Mouse (Mus musculus) embryonic facial prominence, embryonic 11.5 days (tissue): ENCODE data around the gene Vmn1r192. TPM values are rescaled to one million over a fixed set of nuclear protein-coding genes. Genes with fewer than 3 reads are reported as not detected.
"Not testable (repeated sequence)": the region's sequence is repeated elsewhere in the genome, so short reads cannot be mapped to it uniquely, and the experiment has no call there.

Source experiments
- ATAC-seq: fragments of 200-750 bp; cut with Nextera tagmentation; replicated peaks from 2 replicates; pipeline ENCODE4 v1.8.0; 2017; ENCODE audit warnings: low read depth; ENCODE audit not compliant: insufficient number of reproducible peaks, low FRiP score, low TSS enrichment
- DNase-seq: peaks from one replicate; pipeline ENCODE4 v3.0.0-alpha.2; 2015; ENCODE audit warnings: low spot score
- H3K27ac ChIP-seq: fragments of 300-500 bp; sonication (generic); replicated peaks from 2 replicates; pipeline ENCODE4 v1.5.1; 2014; ENCODE audit warnings: mild to moderate bottlenecking, low read depth, low read length, control low read depth
- H3K27me3 ChIP-seq: fragments of 300-500 bp; sonication (generic); 2 replicates; pipeline ENCODE4 v1.6.1; 2014; ENCODE audit warnings: mild to moderate bottlenecking, low read length, moderate library complexity, mixed read lengths; ENCODE audit not compliant: control insufficient read depth, insufficient read depth
- H3K36me3 ChIP-seq: fragments of 300-500 bp; sonication (generic); replicated peaks from 2 replicates; pipeline ENCODE4 v1.6.1; 2014; ENCODE audit warnings: low read depth, mild to moderate bottlenecking, low read length, moderate library complexity, mixed read lengths; ENCODE audit not compliant: control insufficient read depth, insufficient read depth
- H3K4me1 ChIP-seq: fragments of 300-500 bp; sonication (generic); 2 replicates; pipeline ENCODE4 v1.6.1; 2014; ENCODE audit warnings: low read length, mixed read lengths; ENCODE audit not compliant: control insufficient read depth, insufficient read depth
- H3K4me2 ChIP-seq: fragments of 300-500 bp; sonication (generic); 2 replicates; pipeline ENCODE4 v1.6.1; 2014; ENCODE audit warnings: low read depth, mild to moderate bottlenecking, control low read depth, low read length, moderate library complexity
- H3K4me3 ChIP-seq: fragments of 300-500 bp; sonication (generic); 2 replicates; pipeline ENCODE4 v1.5.1; 2014; ENCODE audit warnings: low read depth, low read length, control low read depth
- H3K9ac ChIP-seq: fragments of 300-500 bp; sonication (generic); replicated peaks from 2 replicates; pipeline ENCODE4 v1.6.1; 2014; ENCODE audit warnings: mild to moderate bottlenecking, control low read depth, low read length
- H3K9me3 ChIP-seq: fragments of 300-500 bp; sonication (generic); replicated peaks from 2 replicates; pipeline ENCODE4 v1.6.1; 2016; ENCODE audit warnings: mild to moderate bottlenecking, low read length, inconsistent platforms, mixed read lengths; ENCODE audit not compliant: control insufficient read depth
- WGBS: fragments of 180-500 bp; shearing (Covaris S2); extraction: QIAGEN DNeasy Blood & Tissue Kit; methylation state at CpG from one replicate; pipeline ENCODE4 v1.1.7; 2014; 5-methylcytosine and 5-hydroxymethylcytosine counted together
- polyA plus RNA-seq: library from polyadenylated mRNA; unstranded; fragments of >200 nt; fragmentation: Nextera tagmentation; extraction: Ambion mirVana; gene quantifications from 2 replicates; pipeline ENCODE4 v1.2.1, GENCODE M21; 2014

The Vmn1r192 gene
- not detected in 2 replicates for polyA plus RNA-seq

DNA sequence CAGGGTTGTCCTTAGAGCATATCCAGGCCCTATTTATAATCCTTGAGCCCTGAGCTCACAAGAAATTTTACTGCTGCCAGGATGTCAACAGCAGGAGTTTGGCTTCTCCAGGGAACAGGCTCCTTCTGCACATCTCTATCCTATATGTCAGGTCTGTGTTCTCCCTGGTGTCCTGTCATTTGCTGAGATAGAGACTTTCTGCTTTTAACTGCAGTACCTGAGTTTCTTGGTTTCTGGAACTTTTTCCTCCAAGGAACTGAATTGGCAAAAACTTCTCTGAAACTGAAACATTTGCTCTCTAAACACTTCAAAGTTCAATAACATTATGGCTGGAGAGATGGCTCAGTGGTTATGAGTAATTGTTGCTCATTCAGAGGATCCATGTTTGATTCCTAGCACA is at the start of gene Vmn1r192:
TSS of gene Vmn1r192 (minus strand) at position 101 of the 400 bp plus-strand sequence.
- Histone ChIP-seq H3K9me3 (no peaks in the 10 kb centered on the region), H3K36me3 (no peaks in the 10 kb centered on the region), H3K27ac (no peak within 1 kb of the TSS), H3K4me3 (no peak within 1 kb of the TSS), H3K9ac (no peak within 1 kb of the TSS), H3K4me1 (no peaks in the 10 kb centered on the region), H3K27me3 (no peaks in the 10 kb centered on the region), H3K4me2 (no peak within 1 kb of the TSS)
- ATAC-seq (no peak), DNase-seq (no peak)

DNA sequence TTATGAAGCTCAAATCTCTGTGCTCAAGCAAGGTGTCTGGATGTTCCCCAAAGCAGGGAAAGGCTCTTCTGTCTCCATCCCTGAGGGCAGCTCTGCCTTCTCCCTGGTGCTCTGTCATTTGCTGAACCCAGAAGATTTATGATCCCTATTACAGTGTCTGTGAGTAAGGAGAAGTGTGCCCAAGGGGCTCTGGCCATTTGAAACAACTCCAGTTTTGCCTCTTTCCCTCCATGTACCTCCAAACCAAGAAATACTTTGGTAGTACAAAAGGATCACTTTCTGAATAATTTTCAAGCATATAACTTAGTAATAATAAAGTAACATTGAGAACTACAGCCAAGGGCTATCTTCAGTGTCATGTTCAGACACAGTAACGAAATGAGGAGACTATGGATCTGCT is 32.1 kb upstream of the Vmn1r192 start, which contains the start of gene Vmn1r193:
TSS of gene Vmn1r193 (minus strand) at position 101 of the 400 bp plus-strand sequence.
- not testable (repeated sequence) for DNase-seq, H3K27me3 ChIP-seq, H3K36me3 ChIP-seq, H3K4me2 ChIP-seq, H3K4me1 ChIP-seq, H3K4me3 ChIP-seq, H3K27ac ChIP-seq, H3K9me3 ChIP-seq, H3K9ac ChIP-seq, ATAC-seq
- 76% methylated on average over 1 of the region's 1 CpGs for WGBS

DNA sequence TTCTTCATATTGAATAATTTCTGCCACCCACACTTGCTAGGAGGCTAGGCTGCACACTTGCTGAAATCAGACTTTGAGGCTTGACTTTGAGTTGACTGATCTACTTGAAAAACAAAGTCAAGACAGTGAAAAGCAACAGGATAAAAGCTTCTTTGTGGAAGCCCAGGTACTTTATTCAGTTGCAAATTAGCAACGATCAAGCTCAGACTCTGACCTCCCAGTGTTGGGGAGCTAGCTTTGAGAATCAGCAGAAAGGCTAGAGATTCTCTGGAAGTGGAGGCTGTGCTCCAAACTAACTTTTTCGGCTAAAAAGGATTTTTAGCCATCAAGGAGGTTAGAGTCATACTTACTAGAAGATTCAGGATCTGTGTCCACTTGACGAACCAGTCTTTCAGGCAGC is 1.8 kb upstream of the Vmn1r192 start:
- H3K36me3 ChIP-seq, H3K27me3 ChIP-seq, ATAC-seq, H3K4me1 ChIP-seq, H3K4me3 ChIP-seq, H3K9ac ChIP-seq, H3K9me3 ChIP-seq, H3K27ac ChIP-seq, H3K4me2 ChIP-seq, DNase-seq: not testable (repeated sequence)
- 77% methylated on average over 3 of the region's 3 CpGs for WGBS

DNA sequence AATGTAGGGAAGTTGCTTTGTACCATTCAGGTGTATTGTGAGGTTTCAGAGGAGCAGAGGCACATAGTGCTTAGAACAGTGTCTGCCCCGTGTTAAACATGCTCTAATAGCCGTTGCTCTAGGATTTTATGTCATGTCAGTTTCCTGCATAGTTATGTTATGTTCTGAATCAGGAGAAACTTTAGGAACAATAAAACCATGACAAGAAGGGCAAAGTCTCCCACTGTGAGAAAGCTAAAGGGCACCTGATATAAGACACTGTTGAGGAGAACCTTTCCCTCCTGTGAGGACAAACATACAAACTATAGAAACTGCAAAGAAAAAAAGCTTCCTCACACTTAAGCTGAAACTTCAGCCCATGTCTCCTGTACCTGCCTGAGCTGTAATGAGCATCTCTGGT is 556 bp downstream of the Vmn1r192 start:
- ATAC-seq: no peak
- WGBS: 84% methylated on average over 2 of the region's 2 CpGs

DNA sequence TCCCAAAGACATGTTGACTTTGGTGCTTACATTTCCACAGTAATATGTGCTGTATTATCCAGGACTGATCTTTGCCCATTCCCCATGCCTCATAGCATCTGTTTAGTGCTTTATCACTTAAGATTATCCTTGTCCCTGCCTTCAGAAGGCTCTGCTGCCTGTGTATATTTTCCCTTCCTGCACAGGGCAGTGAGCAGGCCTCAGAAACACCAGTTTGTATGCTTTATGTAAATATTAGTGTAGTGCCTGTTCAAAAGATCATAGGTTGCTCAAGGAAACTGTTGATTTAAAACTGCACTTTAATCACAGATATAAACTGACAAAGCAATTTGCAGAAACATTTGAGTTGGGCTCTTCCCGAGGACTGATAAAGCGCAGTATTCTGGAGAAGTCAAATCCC is 1.6 kb downstream of the Vmn1r192 start:
- Histone ChIP-seq H3K36me3 (no peaks in the 10 kb centered on the region), H3K4me1 (no peaks in the 10 kb centered on the region), H3K27me3 (no peaks in the 10 kb centered on the region), H3K4me3 (no peak overlapping the region), H3K9me3 (no peaks in the 10 kb centered on the region), H3K9ac (no peak overlapping the region), H3K4me2 (no peak overlapping the region), H3K27ac (no peak overlapping the region)
- DNase-seq (no peak), ATAC-seq (no peak)
- 92% methylated on average over 2 of the region's 2 CpGs for WGBS

More for the DNA sequence above, 556 bp downstream of the Vmn1r192 start:
- Histone ChIP-seq H3K9ac (no peak overlapping the region), H3K36me3 (no peaks in the 10 kb centered on the region), H3K4me1 (no peaks in the 10 kb centered on the region), H3K27me3 (no peaks in the 10 kb centered on the region), H3K4me3 (no peak overlapping the region), H3K4me2 (no peak overlapping the region), H3K27ac (no peak overlapping the region), H3K9me3 (no peaks in the 10 kb centered on the region)
- DNase-seq: no peak

DNA sequence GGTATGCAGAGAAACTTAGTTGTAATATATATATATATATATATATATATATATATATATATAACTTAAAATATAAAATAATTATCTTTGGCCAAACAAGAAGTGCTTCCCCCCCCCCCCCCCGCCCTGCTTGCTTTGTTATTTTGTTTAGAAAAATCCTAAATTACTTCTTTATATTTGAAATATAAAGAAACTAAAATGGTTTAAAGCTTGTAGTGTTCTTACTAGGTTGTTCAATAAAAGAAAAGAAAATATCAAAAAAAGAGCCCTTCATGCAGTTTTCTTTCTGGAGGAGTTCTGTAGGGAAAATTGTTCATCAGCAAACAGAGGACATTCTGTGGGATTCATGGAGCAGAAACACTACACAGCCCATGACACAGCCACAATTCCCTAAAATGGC is 7.1 kb downstream of the Vmn1r192 start, which contains the start of gene Vmn1r191:
TSS of gene Vmn1r191 (minus strand) at position 101 of the 400 bp plus-strand sequence.
- H3K27me3 ChIP-seq: no peaks in the 10 kb centered on the region
- no peak within 1 kb of the TSS for H3K4me2 ChIP-seq
- H3K36me3 ChIP-seq: no peaks in the 10 kb centered on the region
- no peak within 1 kb of the TSS for H3K9ac ChIP-seq
- 83% methylated on average over 1 of the region's 1 CpGs for WGBS
- H3K9me3 ChIP-seq: no peaks in the 10 kb centered on the region
- DNase-seq: no peak
- no peak within 1 kb of the TSS for H3K4me3 ChIP-seq
- ATAC-seq: no peak
- H3K4me1 ChIP-seq: no peaks in the 10 kb centered on the region
- H3K27ac ChIP-seq: no peak within 1 kb of the TSS

DNA sequence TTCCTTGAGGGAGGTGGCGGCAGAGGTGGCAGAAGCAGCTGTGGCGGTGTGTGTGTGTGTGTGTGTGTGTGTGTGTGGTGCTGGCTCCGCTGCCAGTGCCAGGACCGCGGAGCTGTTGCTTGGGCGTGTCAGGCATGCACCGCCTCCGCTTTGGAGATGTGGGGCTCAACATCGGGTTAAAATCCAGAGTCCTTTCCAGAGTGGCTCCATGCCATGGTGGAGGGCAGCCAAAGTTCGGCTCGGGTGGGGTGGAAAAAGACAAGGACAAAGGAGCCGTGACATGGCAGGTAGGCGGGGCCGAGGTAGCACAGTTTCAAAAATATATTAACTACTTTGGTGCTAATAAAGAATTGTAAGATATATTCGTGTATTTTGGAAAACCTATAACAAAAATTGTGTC is 22.5 kb downstream of the Vmn1r192 start:
- ATAC-seq: no peak
- H3K9ac ChIP-seq: no peak overlapping the region
- WGBS: 92% methylated on average over 15 of the region's 15 CpGs

DNA sequence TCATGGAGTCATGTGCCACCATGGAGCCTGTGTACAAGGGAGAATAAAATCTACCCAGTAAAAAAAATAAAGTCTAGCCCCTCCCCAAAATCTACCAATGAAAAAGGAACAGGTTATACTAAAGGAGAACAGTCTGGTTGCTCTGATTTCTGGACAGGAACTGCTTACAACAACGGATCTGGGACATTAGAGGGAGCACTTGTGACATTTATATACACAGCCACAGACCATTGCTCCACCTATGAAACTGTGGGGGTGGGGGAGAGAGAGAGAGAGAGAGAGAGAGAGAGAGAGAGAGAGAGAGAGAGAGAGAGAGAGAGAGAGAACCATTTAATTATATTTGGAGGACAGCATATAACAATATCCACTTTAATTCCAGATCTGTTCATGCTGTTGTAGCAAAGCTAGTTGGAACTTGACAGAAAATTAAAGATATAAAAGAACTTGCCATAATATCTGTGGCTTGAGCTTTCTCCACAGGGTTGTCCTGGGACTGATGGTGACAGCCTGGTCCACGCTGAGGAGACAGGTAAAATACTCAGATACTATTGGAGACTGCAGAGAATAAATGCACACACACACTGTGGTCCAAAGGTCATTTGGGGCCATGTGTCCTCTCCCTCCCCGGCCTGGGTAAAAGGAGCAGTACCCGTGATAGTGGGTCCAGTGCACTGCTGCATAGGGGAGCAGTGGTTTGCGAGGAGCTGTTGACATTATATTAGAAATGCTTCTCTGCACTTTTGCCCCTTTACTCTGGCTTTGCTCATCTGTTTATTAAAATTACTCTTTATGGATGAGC is 54.2 kb downstream of the Vmn1r192 start:
- DNase-seq, H3K36me3 ChIP-seq, H3K27ac ChIP-seq, H3K4me3 ChIP-seq, H3K4me1 ChIP-seq, ATAC-seq, H3K9ac ChIP-seq, H3K9me3 ChIP-seq, H3K4me2 ChIP-seq, H3K27me3 ChIP-seq: not testable (repeated sequence)
- WGBS: 70% methylated on average over 5 of the region's 5 CpGs

More for the DNA sequence above, 22.5 kb downstream of the Vmn1r192 start:
- Histone ChIP-seq H3K27ac (no peak overlapping the region), H3K4me3 (no peak overlapping the region), H3K4me2 (no peak overlapping the region), H3K9me3 (no peaks in the 10 kb centered on the region; the same call in 1 of the 2 replicates), H3K27me3 (no peaks in the 10 kb centered on the region), H3K36me3 (no peaks in the 10 kb centered on the region), H3K4me1 (no peaks in the 10 kb centered on the region)
- no peak for DNase-seq
